Mouse (Mus musculus) naive thymus-derived CD4-positive, alpha-beta T cell, adult 2 months (primary cell): Measurements from ENCODE around the gene Cln3.

Experiments used
- DNase-seq: peaks from one replicate; pipeline ENCODE4 v3.0.0-alpha.2; 2011; ENCODE audit warnings: low read depth

The Cln3 gene

GRCm38 (mm10) chr7:126594862-126595561 is 9.4 kb upstream of the Cln3 start, which contains the start of gene Il27:
Gene Il27, minus strand, starts transcription at chr7:126594941.
- DNase-seq, result no peak

GRCm38 (mm10) chr7:126587779-126588178 is 2.2 kb upstream of the Cln3 start:
- DNase-seq, result no peak

GRCm38 (mm10) chr7:126586839-126587238 is 1.2 kb upstream of the Cln3 start:
- no peak for DNase-seq

GRCm38 (mm10) chr7:126584506-126584977 is 1.1 kb downstream of the Cln3 start, which contains the start of gene Apobr:
Gene Apobr, plus strand, starts transcription at chr7:126584942.
- DNase-seq, result peak; percentile 61

GRCm38 (mm10) chr7:126583761-126584160 is 1.9 kb downstream of the Cln3 start:
- no peak for DNase-seq

GRCm38 (mm10) chr7:126583251-126583709 is 2.3 kb downstream of the Cln3 start:
- DNase-seq, result peak; percentile 93

- DNase-seq, result no peak
Measured at GRCm38 (mm10) chr7:126582759-126583158, 2.9 kb downstream of the Cln3 start.

GRCm38 (mm10) chr7:126581661-126582060 is 4.0 kb downstream of the Cln3 start:
- no peak for DNase-seq

- DNase-seq, result peak; percentile 65
Measured at GRCm38 (mm10) chr7:126579172-126579571, 6.4 kb downstream of the Cln3 start.

- DNase-seq, result peak; percentile 73
Measured at GRCm38 (mm10) chr7:126576946-126577345, 8.7 kb downstream of the Cln3 start.

GRCm38 (mm10) chr7:126566094-126566765 is 19.4 kb downstream of the Cln3 start, which contains the start of gene Eif3c:
Gene Eif3c, minus strand, starts transcription at chr7:126566411.
- peak; percentile 91 for DNase-seq

- DNase-seq, result peak; percentile 42
Measured at GRCm38 (mm10) chr7:126565693-126566092, 19.9 kb downstream of the Cln3 start.

GRCm38 (mm10) chr7:126556635-126557034 is 29.0 kb downstream of the Cln3 start:
- DNase-seq, result no peak

- peak; percentile 57 for DNase-seq
Measured at GRCm38 (mm10) chr7:126554796-126555195, 30.8 kb downstream of the Cln3 start.

- no peak for DNase-seq
Measured at GRCm38 (mm10) chr7:126545631-126546030, 40.0 kb downstream of the Cln3 start.

- no peak for DNase-seq
Measured at GRCm38 (mm10) chr7:126541661-126542060, 44.0 kb downstream of the Cln3 start.

- DNase-seq, result peak; percentile 72
Measured at GRCm38 (mm10) chr7:126537820-126538585, 47.6 kb downstream of the Cln3 start.

- no peak for DNase-seq
Measured at GRCm38 (mm10) chr7:126536466-126536865, 49.2 kb downstream of the Cln3 start.

- DNase-seq, result peak; percentile 20
Measured at GRCm38 (mm10) chr7:126535766-126536165, 49.9 kb downstream of the Cln3 start.

- no peak for DNase-seq
Measured at GRCm38 (mm10) chr7:126533434-126533833, 52.2 kb downstream of the Cln3 start.

- DNase-seq, result peak; percentile 80
Measured at GRCm38 (mm10) chr7:126528166-126528577, 57.4 kb downstream of the Cln3 start.

- DNase-seq, result no peak
Measured at GRCm38 (mm10) chr7:126523316-126523715, 62.3 kb downstream of the Cln3 start.
